Mouse (Mus musculus): Measurements from ENCODE around the gene Abhd17c.

GRCm38 (mm10) chr7:84139566-84139965 lies 12.1 kb downstream of the Abhd17c start:
- TF ChIP-seq CTCF (IDR thresholded peaks at IDR 0.05; ENCODE audit: extremely low read depth, insufficient read depth, insufficient read length, insufficient replicate concordance): no peak
- no peak for TF ChIP-seq POLR2A (IDR thresholded peaks at IDR 0.05; ENCODE audit: low read depth, low read length)

Data from spleen, adult 2 months (tissue).